Mouse (Mus musculus): ENCODE measurements at regions not wholly inside any gene's neighbourhood (a gene's known extent, or its start where the extent isn't known, plus 50 kb on each side); places are given as distances from the start of the nearest gene placed in this dataset.

DNA sequence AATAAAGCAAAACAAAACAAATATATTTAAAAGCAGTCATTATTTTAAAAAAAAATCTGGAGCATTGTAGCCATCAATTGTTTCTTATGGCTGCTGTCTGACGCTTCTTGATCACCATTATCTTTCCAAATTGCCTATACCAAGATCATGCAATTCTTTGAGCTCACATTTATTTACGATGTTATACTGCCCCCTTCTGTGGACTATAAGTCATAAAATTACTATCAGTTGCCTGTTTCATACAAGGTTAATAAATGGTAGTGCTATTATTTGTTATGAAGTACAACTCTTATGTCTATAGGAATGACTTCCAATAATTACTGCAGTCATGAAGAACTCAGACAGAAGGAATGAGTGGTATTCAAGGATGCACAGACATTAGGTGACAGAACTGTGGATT lies 57.3 kb upstream of the Eda2r start:
- no peaks in the 10 kb centered on the region for H3K9me3 ChIP-seq
- no peaks in the 10 kb centered on the region for H3K27me3 ChIP-seq
- H3K4me1 ChIP-seq, result no peaks in the 10 kb centered on the region
- no peaks in the 10 kb centered on the region for H3K36me3 ChIP-seq
- ATAC-seq (ENCODE audit: insufficient number of reproducible peaks, insufficient read depth, low FRiP score, low TSS enrichment), result no peak
- no peak overlapping the region for H3K4me2 ChIP-seq (replicated peaks)
- WGBS, result 36% methylated on average over 2 of the region's 2 CpGs
- H3K9ac ChIP-seq, result no peak overlapping the region
- H3K4me3 ChIP-seq, result no peak overlapping the region
- no peak overlapping the region for H3K27ac ChIP-seq

DNA sequence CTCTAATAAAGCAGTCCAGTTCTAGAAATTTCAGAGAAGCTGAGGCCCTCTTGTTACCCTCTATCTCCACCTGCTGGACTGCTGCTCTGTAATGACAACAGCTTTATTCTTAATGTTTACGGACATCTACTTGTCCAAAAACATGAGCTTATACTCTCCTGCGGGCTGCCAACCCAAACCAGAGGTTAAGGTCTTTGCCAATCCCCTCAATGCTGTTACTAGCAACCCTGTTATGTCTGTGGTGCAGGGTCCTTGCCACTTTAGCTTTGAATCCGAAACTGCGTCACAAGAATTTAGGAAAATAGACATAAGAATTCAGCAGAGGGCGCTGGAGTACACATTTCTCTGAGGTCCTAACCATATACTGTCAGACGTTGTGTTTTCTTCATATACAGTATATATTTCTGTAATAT lies 54.4 kb upstream of the Eda2r start:
- Histone ChIP-seq H3K27me3 (no peaks in the 10 kb centered on the region), H3K9ac (no peak overlapping the region), H3K4me2 (replicated peaks) (peak overlapping the region; percentile 37; the same call in 1 of the 2 replicates), H3K4me1 (no peaks in the 10 kb centered on the region), H3K27ac (no peak overlapping the region), H3K4me3 (peak overlapping the region; percentile 28; the same call in 1 of the 2 replicates), H3K36me3 (no peaks in the 10 kb centered on the region), H3K9me3 (no peaks in the 10 kb centered on the region)
- no peak; the same call in 1 of the 2 replicates for ATAC-seq (ENCODE audit: insufficient number of reproducible peaks, insufficient read depth, low FRiP score, low TSS enrichment)
- 14% methylated on average over 6 of the region's 6 CpGs for WGBS
